Mouse (Mus musculus): ENCODE measurements around the gene Fer.

The Fer gene

GRCm38 (mm10) chr17:64167731-64168130 lies 304.9 kb downstream of the Fer start:
- DNase-seq = no peak

- no peak for DNase-seq
Observed at GRCm38 (mm10) chr17:64170019-64170418, 307.2 kb downstream of the Fer start.

- no peak for DNase-seq
Observed at GRCm38 (mm10) chr17:64172474-64172873, 309.6 kb downstream of the Fer start.

- DNase-seq = no peak
Observed at GRCm38 (mm10) chr17:64180546-64180945, 317.7 kb downstream of the Fer start.

- DNase-seq = no peak
Observed at GRCm38 (mm10) chr17:64181291-64181690, 318.4 kb downstream of the Fer start.

- DNase-seq = no peak
Observed at GRCm38 (mm10) chr17:64182599-64182998, 319.7 kb downstream of the Fer start.

GRCm38 (mm10) chr17:64183196-64183595 lies 320.3 kb downstream of the Fer start:
- no peak for DNase-seq
